Mouse (Mus musculus): ENCODE results near the gene Pkig.
"Not testable (repeated sequence)": the region's sequence is repeated elsewhere in the genome, so short reads cannot be mapped to it uniquely, and the experiment has no call there.

DNA sequence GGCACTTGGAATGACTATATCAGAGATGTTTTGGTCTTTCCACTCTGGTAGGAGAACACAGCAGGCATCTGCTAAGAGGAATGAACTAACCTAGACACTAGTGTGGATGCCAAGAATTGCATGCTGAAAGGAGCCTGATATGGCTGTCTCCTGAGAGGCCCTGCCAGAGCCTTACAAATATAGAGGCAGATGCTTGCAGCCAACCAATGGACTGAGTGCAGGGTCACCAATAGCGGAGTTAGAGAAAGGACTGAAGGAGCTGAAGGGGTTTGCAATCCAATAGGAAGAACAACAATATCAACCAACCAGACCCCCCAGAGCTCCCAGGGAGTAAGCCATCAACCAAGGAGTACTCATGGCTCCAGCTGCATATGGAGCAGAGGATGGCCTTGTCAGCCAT lies 30.2 kb downstream of the Pkig start:
- not testable (repeated sequence) for TF ChIP-seq POLR2A (IDR thresholded peaks at IDR 0.05; ENCODE audit: control insufficient read depth, extremely low read depth, insufficient read depth, low read length, poor library complexity); CTCF (IDR thresholded peaks at IDR 0.05; ENCODE audit: borderline replicate concordance, control insufficient read depth, extremely low read depth, insufficient read depth, low read length, poor library complexity)

All from thymus, adult 2 months (tissue).